Mouse (Mus musculus) kidney, adult 2 months (tissue): ENCODE data around the gene A730015C16Rik.

Source experiments
- CTCF ChIP-seq: fragments of 200-500 bp; conservative IDR thresholded peaks from 2 replicates; pipeline ENCODE4 v1.5.1; 2011; ENCODE audit warnings: low read depth, mild to moderate bottlenecking, control low read depth, low read length, moderate library complexity, mixed read lengths; ENCODE audit not compliant: insufficient read depth, insufficient read length
- POLR2A ChIP-seq: fragments of 200-500 bp; IDR thresholded peaks from one replicate; pipeline ENCODE4 v1.6.1; 2011; ENCODE audit warnings: low read depth, low read length, control low read depth

DNA sequence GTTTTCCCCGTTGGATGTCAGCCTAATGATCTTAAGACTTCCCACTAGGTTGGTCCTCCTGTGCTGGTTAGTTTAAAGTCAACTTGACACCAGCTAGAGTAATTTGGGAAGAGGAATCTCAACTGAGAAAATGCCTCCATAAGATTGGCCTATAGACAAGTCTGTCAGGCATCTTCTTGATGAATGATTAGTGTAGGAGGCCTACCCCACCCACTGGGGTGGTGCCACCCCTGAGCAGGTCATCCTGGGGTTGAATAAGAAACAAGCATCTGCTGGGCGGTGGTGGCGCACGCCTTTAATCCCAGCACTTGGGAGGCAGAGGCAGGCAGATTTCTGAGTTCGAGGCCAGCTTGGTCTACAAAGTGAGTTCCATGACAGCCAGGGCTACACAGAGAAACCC is 25.3 kb upstream of the A730015C16Rik start:
- TF ChIP-seq CTCF (no peak), POLR2A (no peak)
